Mouse (Mus musculus) liver, postnatal 0 days (tissue): Measurements from ENCODE around the gene Tbc1d14. TPM values are rescaled to one million over a fixed set of nuclear protein-coding genes. Genes with fewer than 3 reads are reported as not detected.

Experiments
- ATAC-seq: fragments of 200-750 bp; cut with Nextera tagmentation; 2 replicates; pipeline ENCODE4 v1.8.0; 2017; ENCODE audit warnings: mild to moderate bottlenecking, moderate library complexity
- DNase-seq: peaks from one replicate; pipeline ENCODE4 v3.0.0-alpha.2; 2016
- H3K27ac ChIP-seq: fragments of 300-500 bp; sonication (generic); 2 replicates; pipeline ENCODE4 v1.5.1; 2014; ENCODE audit warnings: antibody characterized with exemption, moderate library complexity, mild to moderate bottlenecking, low read depth
- H3K27me3 ChIP-seq: fragments of 300-500 bp; sonication (generic); 2 replicates; pipeline ENCODE4 v1.6.1; 2014; ENCODE audit warnings: low read length, control low read depth, mixed read lengths; ENCODE audit not compliant: insufficient read depth
- H3K36me3 ChIP-seq: fragments of 300-500 bp; sonication (generic); replicated peaks from 2 replicates; pipeline ENCODE4 v1.6.1; 2014; ENCODE audit warnings: mild to moderate bottlenecking, control low read depth, low read length, moderate library complexity, mixed read lengths; ENCODE audit not compliant: insufficient read depth
- H3K4me1 ChIP-seq: fragments of 300-500 bp; sonication (generic); 2 replicates; pipeline ENCODE4 v1.6.1; 2014; ENCODE audit warnings: antibody characterized with exemption, mild to moderate bottlenecking, control low read depth; ENCODE audit not compliant: insufficient read depth
- H3K4me2 ChIP-seq: fragments of 300-500 bp; sonication (generic); 2 replicates; pipeline ENCODE4 v1.6.1; 2014; ENCODE audit warnings: low read depth, mild to moderate bottlenecking, low read length, moderate library complexity, mixed read lengths
- H3K4me3 ChIP-seq: fragments of 300-500 bp; sonication (generic); 2 replicates; pipeline ENCODE4 v1.5.1; 2014; ENCODE audit warnings: low read depth, low read length
- H3K9ac ChIP-seq: fragments of 300-500 bp; sonication (generic); replicated peaks from 2 replicates; pipeline ENCODE4 v1.6.1; 2014; ENCODE audit warnings: mild to moderate bottlenecking, moderate library complexity
- H3K9me3 ChIP-seq: fragments of 300-500 bp; sonication (generic); 2 replicates; pipeline ENCODE4 v1.6.1; 2016; ENCODE audit warnings: mild to moderate bottlenecking, control low read depth, low read length, mixed read lengths
- CTCF ChIP-seq: sonication (generic); IDR thresholded peaks from 2 replicates; pipeline ENCODE4 v1.5.1; 2016; ENCODE audit warnings: antibody characterized with exemption, low read depth
- EP300 ChIP-seq: IDR thresholded peaks from 2 replicates; pipeline ENCODE4 v1.6.1; 2016; ENCODE audit warnings: antibody characterized with exemption, low read depth, mild to moderate bottlenecking
- WGBS: fragments of 180-500 bp; shearing (Covaris S2); extraction: QIAGEN DNeasy Blood & Tissue Kit; methylation state at CpG from one replicate; pipeline ENCODE4 v1.1.7; 2014; ENCODE audit not compliant: insufficient replicate concordance; 5-methylcytosine and 5-hydroxymethylcytosine counted together
- polyA plus RNA-seq: library from polyadenylated mRNA; unstranded; fragments of >200 nt; fragmentation: Nextera tagmentation; extraction: Ambion mirVana; gene quantifications from 2 replicates; pipeline ENCODE4 v1.2.1, GENCODE M21; 2015

Tbc1d14 gene
- polyA plus RNA-seq, 1 experiment from 2014 or later, result 6.5 TPM

DNA sequence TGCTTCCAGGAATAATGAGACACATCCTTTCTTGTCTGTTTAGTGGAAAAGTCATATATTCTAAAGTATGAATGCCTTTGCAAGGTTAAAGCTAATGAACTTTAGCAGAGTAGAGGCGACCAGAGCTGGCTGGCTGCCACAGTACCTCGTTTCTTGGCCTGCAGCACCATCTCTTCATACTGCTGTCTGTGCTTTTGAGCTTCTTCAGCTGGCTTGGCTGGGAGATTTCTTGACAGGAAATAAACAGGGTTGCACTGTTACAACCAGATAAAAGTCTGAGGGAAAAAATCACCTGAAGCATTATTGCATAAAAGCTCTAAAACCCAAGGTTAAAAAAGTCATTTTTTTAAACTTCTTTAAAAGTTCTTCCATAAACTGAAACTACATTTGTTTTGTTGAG is 70.3 kb downstream of the Tbc1d14 start:
- DNase-seq (no peak), ATAC-seq (no peak)
- H3K4me3 ChIP-seq, result no peak overlapping the region
- H3K4me2 ChIP-seq, result no peak overlapping the region
- H3K4me1 ChIP-seq, result peaks cover 5% of the 10 kb centered on the region; the same call in 1 of the 2 replicates
- H3K27me3 ChIP-seq, result no peaks in the 10 kb centered on the region
- no peak overlapping the region for H3K9ac ChIP-seq
- 55% methylated on average over 2 of the region's 2 CpGs for whole genome bisulfite sequencing
- H3K36me3 ChIP-seq, result peaks cover 16% of the 10 kb centered on the region
- H3K9me3 ChIP-seq, result no peaks in the 10 kb centered on the region
- TF ChIP-seq EP300 (no peak), CTCF (no peak)
- no peak overlapping the region for H3K27ac ChIP-seq

DNA sequence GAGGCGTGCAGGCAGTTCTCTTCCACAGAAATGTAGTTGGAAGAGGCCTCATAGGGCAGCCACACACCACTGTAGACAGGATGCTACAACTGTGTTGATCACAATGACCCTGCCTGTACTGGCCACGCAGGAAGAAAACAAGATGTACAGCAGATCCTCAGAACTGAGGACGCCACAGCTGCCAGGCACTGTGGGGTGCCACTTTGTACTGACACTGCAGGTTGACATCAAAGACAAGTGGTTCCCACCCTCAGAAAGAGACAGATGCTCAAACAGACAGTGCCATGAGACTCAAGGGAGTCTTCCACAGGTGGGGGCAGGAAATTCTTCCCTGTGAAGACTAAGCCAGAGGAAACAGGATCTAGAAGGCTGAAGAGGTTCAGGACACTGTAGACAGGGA is 73.3 kb downstream of the Tbc1d14 start:
- Histone ChIP-seq H3K4me2 (no peak overlapping the region), H3K36me3 (peaks cover 27% of the 10 kb centered on the region), H3K9me3 (no peaks in the 10 kb centered on the region), H3K9ac (no peak overlapping the region), H3K27ac (no peak overlapping the region), H3K4me3 (no peak overlapping the region), H3K27me3 (no peaks in the 10 kb centered on the region), H3K4me1 (no peaks in the 10 kb centered on the region)
- no peak for DNase-seq
- 80% methylated on average over 3 of the region's 3 CpGs for WGBS
- no peak for TF ChIP-seq CTCF
- no peak for ATAC-seq

DNA sequence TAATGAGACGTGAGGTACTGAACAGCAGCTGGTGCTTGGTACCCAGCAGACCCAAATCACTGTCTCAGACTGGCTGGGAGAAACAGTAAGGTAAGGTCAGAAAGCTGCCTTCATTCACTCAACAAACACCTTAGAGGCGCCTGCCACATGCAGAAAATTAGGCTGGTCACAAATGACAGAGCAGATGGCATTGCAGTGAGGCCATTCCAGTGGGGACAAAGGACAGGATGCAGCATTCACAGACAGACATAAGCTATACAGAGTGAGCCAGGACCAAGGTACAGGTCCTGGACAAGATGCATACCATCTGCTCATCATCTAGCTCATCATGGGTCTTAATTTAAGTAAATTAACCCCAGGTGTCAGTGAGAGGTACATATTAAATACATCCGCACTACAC is 75.5 kb downstream of the Tbc1d14 start:
- 85% methylated on average over 3 of the region's 3 CpGs for WGBS
- TF ChIP-seq EP300, result no peak
- no peak for TF ChIP-seq CTCF
- no peak overlapping the region for H3K4me2 ChIP-seq
- no peak overlapping the region for H3K9ac ChIP-seq
- H3K9me3 ChIP-seq, result no peaks in the 10 kb centered on the region
- no peaks in the 10 kb centered on the region for H3K4me1 ChIP-seq
- H3K4me3 ChIP-seq, result no peak overlapping the region
- H3K36me3 ChIP-seq, result peaks cover 34% of the 10 kb centered on the region
- ATAC-seq (no peak), DNase-seq (no peak)
- no peaks in the 10 kb centered on the region for H3K27me3 ChIP-seq
- no peak overlapping the region for H3K27ac ChIP-seq

DNA sequence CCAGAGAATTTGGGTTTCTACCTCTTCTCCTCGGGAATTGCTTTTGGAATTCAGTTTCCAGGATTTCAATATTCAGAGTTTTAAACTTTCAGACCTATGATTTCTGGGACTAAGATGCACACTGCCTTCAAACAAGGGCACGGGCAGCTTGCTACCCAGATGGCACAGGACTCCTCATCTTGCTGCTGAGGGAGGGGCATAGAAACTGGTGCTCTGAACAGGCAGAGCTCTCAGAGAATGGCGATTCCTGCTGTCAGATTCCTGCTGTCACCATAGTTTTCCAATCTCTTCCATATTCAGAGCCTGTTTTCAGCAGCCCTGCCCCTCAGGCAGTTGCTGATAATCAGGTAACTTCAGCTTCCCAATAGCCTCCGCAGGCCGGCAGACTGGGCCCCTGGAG is 77.5 kb downstream of the Tbc1d14 start:
- ATAC-seq (no peak), DNase-seq (no peak)
- Histone ChIP-seq H3K27me3 (no peaks in the 10 kb centered on the region), H3K27ac (no peak overlapping the region), H3K9ac (no peak overlapping the region), H3K4me3 (no peak overlapping the region), H3K36me3 (peaks cover 38% of the 10 kb centered on the region), H3K9me3 (no peaks in the 10 kb centered on the region), H3K4me1 (no peaks in the 10 kb centered on the region), H3K4me2 (no peak overlapping the region)
- WGBS, result 81% methylated on average over 5 of the region's 5 CpGs
- TF ChIP-seq CTCF, result no peak
- no peak for TF ChIP-seq EP300

DNA sequence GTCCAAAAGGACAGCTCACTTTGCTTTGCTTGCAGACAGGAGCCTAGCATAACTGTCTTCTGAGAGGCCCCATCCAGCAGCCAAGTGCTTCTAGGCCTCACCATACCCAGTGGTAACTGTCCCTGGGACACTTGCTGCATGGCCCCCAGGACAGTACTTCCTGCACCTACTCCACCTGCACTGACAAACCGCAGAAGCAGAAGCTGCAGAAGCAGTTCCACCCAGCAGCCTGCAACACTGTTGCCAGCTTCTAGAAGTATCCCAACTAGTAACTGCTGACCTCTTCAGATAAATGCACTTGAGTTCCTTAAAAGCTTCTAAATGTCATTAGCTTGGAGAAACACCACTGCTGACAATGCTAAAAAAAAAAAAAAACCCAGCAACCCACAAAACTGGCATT is 78.0 kb downstream of the Tbc1d14 start:
- H3K4me2 ChIP-seq, result no peak overlapping the region
- no peak overlapping the region for H3K9ac ChIP-seq
- no peak overlapping the region for H3K27ac ChIP-seq
- 67% methylated on average over 1 of the region's 1 CpGs for WGBS
- H3K4me3 ChIP-seq, result no peak overlapping the region
- ATAC-seq (no peak), DNase-seq (no peak)
- H3K36me3 ChIP-seq, result peaks cover 38% of the 10 kb centered on the region
- no peaks in the 10 kb centered on the region for H3K4me1 ChIP-seq
- TF ChIP-seq EP300 (no peak), CTCF (no peak)
- no peaks in the 10 kb centered on the region for H3K9me3 ChIP-seq
- no peaks in the 10 kb centered on the region for H3K27me3 ChIP-seq

DNA sequence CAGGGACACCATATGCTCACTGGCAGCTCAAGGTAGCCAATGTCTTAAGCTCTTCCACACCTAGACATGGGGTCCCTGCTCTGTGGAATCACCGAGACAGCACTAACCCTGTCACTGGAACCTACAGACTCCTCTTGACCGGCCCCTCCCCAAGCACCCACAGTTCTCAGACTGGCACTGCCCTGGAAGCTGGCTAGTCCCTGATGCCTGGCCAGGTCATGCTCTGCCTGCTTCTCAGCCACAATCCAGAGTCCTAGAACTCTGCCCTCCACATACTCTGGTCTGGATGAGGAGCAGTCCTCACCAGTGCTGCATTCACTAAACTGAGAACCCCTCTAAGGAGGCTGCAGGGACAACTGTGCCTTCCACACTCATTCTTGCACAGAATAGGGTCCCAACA is 82.1 kb downstream of the Tbc1d14 start:
- Histone ChIP-seq H3K4me3 (no peak overlapping the region), H3K27me3 (no peaks in the 10 kb centered on the region), H3K4me2 (no peak overlapping the region), H3K36me3 (peaks cover 36% of the 10 kb centered on the region), H3K4me1 (no peaks in the 10 kb centered on the region), H3K27ac (no peak overlapping the region), H3K9ac (no peak overlapping the region), H3K9me3 (no peaks in the 10 kb centered on the region)
- WGBS, result 92% methylated on average over 2 of the region's 2 CpGs
- DNase-seq (no peak), ATAC-seq (no peak)
- no peak for TF ChIP-seq EP300
- no peak for TF ChIP-seq CTCF

DNA sequence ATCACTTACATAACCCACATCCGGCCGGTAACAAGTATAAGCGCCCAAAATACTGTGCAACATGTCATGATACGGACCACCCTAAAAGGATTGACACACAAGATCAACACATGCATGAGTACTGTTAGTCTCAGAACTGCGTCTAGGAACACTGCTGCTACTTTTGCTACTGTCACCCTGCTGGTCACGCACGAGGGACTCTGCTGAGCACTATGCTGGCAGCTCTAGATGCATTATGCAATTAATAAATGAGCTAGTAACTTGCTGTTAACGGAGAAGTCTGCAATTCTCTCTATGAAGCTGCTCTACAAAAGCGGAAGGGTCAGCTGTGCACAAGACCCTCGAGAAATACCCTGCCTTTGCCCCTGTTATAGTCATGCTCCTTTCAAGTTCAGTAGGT is 84.7 kb downstream of the Tbc1d14 start:
- no peak overlapping the region for H3K9ac ChIP-seq
- peaks cover 39% of the 10 kb centered on the region for H3K36me3 ChIP-seq
- H3K4me2 ChIP-seq, result no peak overlapping the region
- ATAC-seq (no peak), DNase-seq (no peak)
- no peak overlapping the region for H3K4me3 ChIP-seq
- H3K4me1 ChIP-seq, result no peaks in the 10 kb centered on the region
- no peaks in the 10 kb centered on the region for H3K9me3 ChIP-seq
- no peak overlapping the region for H3K27ac ChIP-seq
- H3K27me3 ChIP-seq, result no peaks in the 10 kb centered on the region
- TF ChIP-seq CTCF, result no peak
- no peak for TF ChIP-seq EP300
- WGBS, result 86% methylated on average over 10 of the region's 10 CpGs
